Mouse (Mus musculus) myocyte (in vitro differentiated cells): ENCODE measurements around the gene Gm37240. TPM values are rescaled to one million over a fixed set of nuclear protein-coding genes. Genes with fewer than 3 reads are reported as not detected.

Experiments
- H3K27me3 ChIP-seq: one replicate; pipeline ENCODE4 v1.6.1; 2011; ENCODE audit not compliant: control insufficient read depth, insufficient read depth, insufficient read length
- H3K36me3 ChIP-seq: one replicate; pipeline ENCODE4 v1.6.1; 2011; ENCODE audit not compliant: control insufficient read depth, insufficient read depth
- H3K4me2 ChIP-seq: one replicate; pipeline ENCODE4 v1.6.1; 2011; ENCODE audit warnings: low read depth, control low read depth
- H3K4me3 ChIP-seq: one replicate; pipeline ENCODE4 v1.5.1; 2011; ENCODE audit warnings: mild to moderate bottlenecking, control low read depth, moderate library complexity
- H3K79me2 ChIP-seq: one replicate; pipeline ENCODE4 v1.6.1; 2011; ENCODE audit not compliant: control insufficient read depth, insufficient read depth
- H3ac ChIP-seq: one replicate; pipeline ENCODE4 v1.6.1; 2011; ENCODE audit not compliant: control insufficient read depth, insufficient read length
- CEBPB ChIP-seq: IDR thresholded peaks from 2 replicates; pipeline ENCODE4 v1.6.1; 2011; ENCODE audit warnings: mild to moderate bottlenecking, moderate library complexity; ENCODE audit not compliant: poor library complexity, insufficient read depth, severe bottlenecking
- E2F4 ChIP-seq: IDR thresholded peaks from one replicate; pipeline ENCODE4 v1.6.1; 2011; ENCODE audit warnings: mild to moderate bottlenecking, control low read depth, moderate library complexity; ENCODE audit not compliant: insufficient read depth
- MAX ChIP-seq: IDR thresholded peaks from one replicate; pipeline ENCODE4 v1.6.1; 2011; ENCODE audit warnings: low read depth, mild to moderate bottlenecking, control low read depth
- MYOD1 ChIP-seq, 3 experiments: IDR thresholded peaks; one replicate each; pipeline ENCODE4 v1.6.1; 2011; ENCODE audit warnings: control low read depth in 2 of 3, low read depth in 2 of 3, mild to moderate bottlenecking in 2 of 3, moderate library complexity in 1 of 3; ENCODE audit not compliant: insufficient read length in 2 of 3, control insufficient read depth in 1 of 3
- MYOG ChIP-seq, 3 experiments: IDR thresholded peaks; one replicate each; pipeline ENCODE4 v1.6.1; 2011; ENCODE audit warnings: control low read depth in 2 of 3, low read depth in 2 of 3, mild to moderate bottlenecking in 2 of 3; ENCODE audit not compliant: insufficient read length in 2 of 3, control insufficient read depth in 1 of 3, insufficient read depth in 1 of 3
- POLR2A ChIP-seq: IDR thresholded peaks from one replicate; pipeline ENCODE4 v1.6.1; 2011; ENCODE audit warnings: low read depth, mild to moderate bottlenecking, control low read depth, moderate library complexity; ENCODE audit not compliant: insufficient read length
- POLR2AphosphoS2 ChIP-seq: IDR thresholded peaks from one replicate; pipeline ENCODE4 v1.6.1; 2011; ENCODE audit warnings: low read depth, control low read depth; ENCODE audit not compliant: insufficient read length
- REST ChIP-seq: IDR thresholded peaks from one replicate; pipeline ENCODE4 v1.6.1; 2011; ENCODE audit warnings: mild to moderate bottlenecking, control low read depth, moderate library complexity; ENCODE audit not compliant: insufficient read depth, insufficient read length
- SRF ChIP-seq: IDR thresholded peaks from one replicate; pipeline ENCODE4 v1.6.1; 2011; ENCODE audit warnings: low read depth; ENCODE audit not compliant: control insufficient read depth, insufficient read length
- TCF12 ChIP-seq: IDR thresholded peaks from one replicate; pipeline ENCODE4 v1.6.1; 2011; ENCODE audit warnings: mild to moderate bottlenecking, control low read depth; ENCODE audit not compliant: poor library complexity, insufficient read depth, severe bottlenecking
- TCF3 ChIP-seq: IDR thresholded peaks from one replicate; pipeline ENCODE4 v1.6.1; 2011; ENCODE audit warnings: low read depth, control low read depth; ENCODE audit not compliant: insufficient read length
- USF1 ChIP-seq: IDR thresholded peaks from one replicate; pipeline ENCODE4 v1.6.1; 2011; ENCODE audit warnings: low read depth, mild to moderate bottlenecking, control low read depth, moderate library complexity
- polyA plus RNA-seq: library from polyadenylated mRNA; unstranded; fragments of >200 nt; fragmentation: generic; extraction: Trizol; gene quantifications from one replicate; pipeline ENCODE4 v1.2.1, GENCODE M21; 2012; ENCODE audit warnings: missing spikeins

Gm37240 gene
- polyA plus RNA-seq, 1 experiment: 8.7 TPM

- TF ChIP-seq MYOD1 (IDR thresholded peaks at IDR 0.05; ENCODE audit: control insufficient read depth in 1 of 3, insufficient read length in 2 of 3, low read depth in 2 of 3) (no peak), SRF (no peak), REST (no peak), USF1 (no peak), E2F4 (no peak)
- no peak overlapping the region for H3ac ChIP-seq
- no peak overlapping the region for H3K4me2 ChIP-seq
- H3K4me3 ChIP-seq: no peak overlapping the region
- no peaks in the 10 kb centered on the region for H3K79me2 ChIP-seq
- H3K36me3 ChIP-seq: no peaks in the 10 kb centered on the region
- H3K27me3 ChIP-seq: no peaks in the 10 kb centered on the region
Measured at GRCm38 (mm10) chr3:85131878-85132277, 755.4 kb downstream of the Gm37240 start.

GRCm38 (mm10) chr3:85128546-85128945 is 758.8 kb downstream of the Gm37240 start:
- no peaks in the 10 kb centered on the region for H3K27me3 ChIP-seq
- H3K36me3 ChIP-seq: no peaks in the 10 kb centered on the region
- H3K4me2 ChIP-seq: peak overlapping the region; percentile 49
- TF ChIP-seq MYOD1 (IDR thresholded peaks at IDR 0.05; ENCODE audit: control insufficient read depth in 1 of 3, insufficient read length in 2 of 3, low read depth in 2 of 3) (peak; percentile 22 to 95 (median 71)), POLR2A (peak; percentile 26), CEBPB (peak; percentile 40; the same call in 1 of the 2 replicates), TCF3 (no peak), POLR2AphosphoS2 (no peak), TCF12 (peak; percentile 76), REST (no peak), MYOG (IDR thresholded peaks at IDR 0.05; ENCODE audit: control insufficient read depth in 1 of 3, insufficient read depth in 1 of 3, insufficient read length in 2 of 3, low read depth in 2 of 3) (peak; percentile 50 to 94 (median 90)), USF1 (no peak), MAX (no peak)
- no peaks in the 10 kb centered on the region for H3K79me2 ChIP-seq
- no peak overlapping the region for H3ac ChIP-seq
- no peak overlapping the region for H3K4me3 ChIP-seq

GRCm38 (mm10) chr3:85126970-85127369 is 760.3 kb downstream of the Gm37240 start:
- Histone ChIP-seq H3K4me2 (no peak overlapping the region), H3K36me3 (no peaks in the 10 kb centered on the region), H3ac (no peak overlapping the region), H3K79me2 (no peaks in the 10 kb centered on the region), H3K27me3 (no peaks in the 10 kb centered on the region), H3K4me3 (no peak overlapping the region)
- TF ChIP-seq POLR2AphosphoS2: no peak
- TF ChIP-seq E2F4: no peak
- TF ChIP-seq USF1: no peak
- no peak for TF ChIP-seq TCF12
- TF ChIP-seq REST: no peak
- no peak for TF ChIP-seq CEBPB
- TF ChIP-seq MYOG (IDR thresholded peaks at IDR 0.05; ENCODE audit: control insufficient read depth in 1 of 3, insufficient read depth in 1 of 3, insufficient read length in 2 of 3, low read depth in 2 of 3): no peak
- no peak for TF ChIP-seq MYOD1 (IDR thresholded peaks at IDR 0.05; ENCODE audit: control insufficient read depth in 1 of 3, insufficient read length in 2 of 3, low read depth in 2 of 3)
- TF ChIP-seq TCF3: no peak
- no peak for TF ChIP-seq SRF
- TF ChIP-seq POLR2A: no peak
- no peak for TF ChIP-seq MAX

GRCm38 (mm10) chr3:85125471-85125870 is 761.8 kb downstream of the Gm37240 start:
- no peak for TF ChIP-seq MAX
- peak in 1 of 3 experiments; percentile 15 for TF ChIP-seq MYOG (IDR thresholded peaks at IDR 0.05; ENCODE audit: control insufficient read depth in 1 of 3, insufficient read depth in 1 of 3, insufficient read length in 2 of 3, low read depth in 2 of 3)
- TF ChIP-seq REST: no peak
- no peak for TF ChIP-seq SRF
- Histone ChIP-seq H3ac (no peak overlapping the region), H3K4me2 (no peak overlapping the region), H3K79me2 (no peaks in the 10 kb centered on the region), H3K4me3 (no peak overlapping the region), H3K27me3 (no peaks in the 10 kb centered on the region), H3K36me3 (no peaks in the 10 kb centered on the region)

GRCm38 (mm10) chr3:85124924-85125323 is 762.4 kb downstream of the Gm37240 start:
- Histone ChIP-seq H3K79me2 (no peaks in the 10 kb centered on the region), H3K36me3 (no peaks in the 10 kb centered on the region), H3ac (no peak overlapping the region), H3K4me2 (peak overlapping the region; percentile 18), H3K27me3 (no peaks in the 10 kb centered on the region), H3K4me3 (no peak overlapping the region)
- TF ChIP-seq MAX (no peak), TCF3 (no peak)
